Mouse (Mus musculus): ENCODE measurements around the gene Arhgap30.
A peak's percentile ranks its signal among the peaks of the same experiment; 100 is the strongest.

The Arhgap30 gene

GRCm38 (mm10) chr1:171388376-171389102 lies at the start of gene Arhgap30:
TSS of gene Arhgap30 (plus strand) at chr1:171388954.
- no peak for DNase-seq (ENCODE audit: extremely low spot score, low read depth, low spot score)

- DNase-seq (ENCODE audit: extremely low spot score, low read depth, low spot score) = no peak
These were observed 46.2 kb upstream of the Arhgap30 start for GRCm38 (mm10) chr1:171342262-171343207.

GRCm38 (mm10) chr1:171343922-171344677 lies 44.7 kb upstream of the Arhgap30 start:
- no peak for DNase-seq (ENCODE audit: extremely low spot score, low read depth, low spot score)

- no peak for DNase-seq (ENCODE audit: extremely low spot score, low read depth, low spot score)
These were observed 44.0 kb upstream of the Arhgap30 start for GRCm38 (mm10) chr1:171344715-171345114.

- DNase-seq (ENCODE audit: extremely low spot score, low read depth, low spot score) = no peak
These were observed 43.3 kb upstream of the Arhgap30 start, which contains the start of the genes Nit1 and Pfdn2 for GRCm38 (mm10) chr1:171345225-171346094. TSS of gene Nit1 (minus strand) at chr1:171345646. TSS of gene Pfdn2 (plus strand) at chr1:171345670.

- no peak for DNase-seq (ENCODE audit: extremely low spot score, low read depth, low spot score)
These were observed 42.7 kb upstream of the Arhgap30 start for GRCm38 (mm10) chr1:171346095-171346450.

GRCm38 (mm10) chr1:171348665-171349064 lies 40.1 kb upstream of the Arhgap30 start:
- no peak for DNase-seq (ENCODE audit: extremely low spot score, low read depth, low spot score)

GRCm38 (mm10) chr1:171349210-171349609 lies 39.5 kb upstream of the Arhgap30 start:
- no peak for DNase-seq (ENCODE audit: extremely low spot score, low read depth, low spot score)

GRCm38 (mm10) chr1:171355812-171356340 lies 32.9 kb upstream of the Arhgap30 start:
- DNase-seq (ENCODE audit: extremely low spot score, low read depth, low spot score) = no peak

GRCm38 (mm10) chr1:171356814-171357213 lies 31.9 kb upstream of the Arhgap30 start:
- no peak for DNase-seq (ENCODE audit: extremely low spot score, low read depth, low spot score)

- no peak for DNase-seq (ENCODE audit: extremely low spot score, low read depth, low spot score)
These were observed 30.3 kb upstream of the Arhgap30 start for GRCm38 (mm10) chr1:171358421-171358820.

- DNase-seq (ENCODE audit: extremely low spot score, low read depth, low spot score) = no peak
These were observed 28.5 kb upstream of the Arhgap30 start for GRCm38 (mm10) chr1:171360253-171360652.

- DNase-seq (ENCODE audit: extremely low spot score, low read depth, low spot score) = peak; percentile 95
These were observed 28.1 kb upstream of the Arhgap30 start, which contains the start of gene Klhdc9 for GRCm38 (mm10) chr1:171360656-171361055. TSS of gene Klhdc9 (minus strand) at chr1:171360798.

- peak; percentile 71 for DNase-seq (ENCODE audit: extremely low spot score, low read depth, low spot score)
These were observed 27.3 kb upstream of the Arhgap30 start for GRCm38 (mm10) chr1:171361106-171362103.

GRCm38 (mm10) chr1:171365934-171366333 lies 22.8 kb upstream of the Arhgap30 start:
- DNase-seq (ENCODE audit: extremely low spot score, low read depth, low spot score) = no peak

GRCm38 (mm10) chr1:171369845-171370556 lies 18.8 kb upstream of the Arhgap30 start, which contains the start of gene Nectin4:
TSS of gene Nectin4 (plus strand) at chr1:171370099.
- no peak for DNase-seq (ENCODE audit: extremely low spot score, low read depth, low spot score)

- DNase-seq (ENCODE audit: extremely low spot score, low read depth, low spot score) = no peak
These were observed 15.9 kb upstream of the Arhgap30 start for GRCm38 (mm10) chr1:171372880-171373279.

- no peak for DNase-seq (ENCODE audit: extremely low spot score, low read depth, low spot score)
These were observed 14.8 kb upstream of the Arhgap30 start for GRCm38 (mm10) chr1:171373946-171374345.
